27 mouse cellular contexts compared by ENCODE assay signal in the genomic region with DNA sequence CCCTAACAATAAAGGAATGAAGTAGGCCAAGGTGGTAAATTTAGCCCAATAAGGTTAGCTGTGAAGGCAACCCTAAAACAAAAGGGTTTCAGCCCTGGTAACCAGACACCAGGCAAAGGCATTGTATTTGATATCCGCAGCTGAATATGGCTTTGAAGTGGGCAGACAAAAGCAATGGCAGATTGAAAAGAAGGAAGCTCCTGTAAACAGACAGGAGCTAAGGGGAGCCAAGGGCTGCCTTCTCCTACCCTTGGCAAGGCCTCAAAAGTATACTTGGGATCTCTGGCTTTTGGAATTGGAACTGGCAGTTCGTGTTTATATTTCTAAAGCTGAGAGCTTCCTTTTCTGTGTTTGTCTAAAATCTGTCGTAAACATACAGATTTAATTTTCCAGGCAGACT.
"Had no signal": no experiment of that assay in that cellular context is flagged by ENCODE, and none has a peak within 500 bp of the region (broad histone marks: within the 10 kb centered on the region; RNA-seq: fewer than 3 reads in every experiment).

No protein-coding gene starts in this region.

- H3K4me1 ChIP-seq: heart, embryonic 13.5 days; heart, embryonic 15.5 days; hindbrain, embryonic 12.5 days; intestine, embryonic 15.5 days; limb, embryonic 10.5 days; limb, embryonic 12.5 days; liver, embryonic 13.5 days had no signal

- H3K27ac ChIP-seq: heart, adult 2 months; heart, embryonic 13.5 days; heart, embryonic 15.5 days; hindbrain, embryonic 12.5 days; hindbrain, embryonic 14.5 days; intestine, embryonic 15.5 days; layer of hippocampus, adult 2 months; left cerebral cortex, adult 2 months; limb, embryonic 10.5 days; limb, embryonic 12.5 days; liver, embryonic 13.5 days had no signal

- H3K4me2 ChIP-seq: heart, embryonic 11.5 days; heart, embryonic 13.5 days; heart, embryonic 15.5 days; hindbrain, embryonic 12.5 days; hindbrain, embryonic 14.5 days; intestine, embryonic 15.5 days; limb, embryonic 12.5 days; liver, embryonic 11.5 days; liver, embryonic 13.5 days had no signal

- H3K4me3 ChIP-seq: heart, adult 2 months; heart, embryonic 13.5 days; heart, embryonic 15.5 days; hindbrain, embryonic 12.5 days; intestine, embryonic 15.5 days; layer of hippocampus, adult 2 months; left cerebral cortex, adult 2 months; limb, embryonic 10.5 days; limb, embryonic 12.5 days; liver, embryonic 13.5 days had no signal

- H3K9me3 ChIP-seq: heart, embryonic 13.5 days; heart, embryonic 15.5 days; hindbrain, embryonic 12.5 days; intestine, embryonic 15.5 days; limb, embryonic 10.5 days; limb, embryonic 12.5 days; liver, embryonic 13.5 days had no signal

- H3K36me3 ChIP-seq: heart, embryonic 13.5 days; heart, embryonic 15.5 days; hindbrain, embryonic 12.5 days; intestine, embryonic 15.5 days; limb, embryonic 10.5 days; limb, embryonic 12.5 days; liver, embryonic 13.5 days had no signal

- H3K27me3 ChIP-seq: heart, embryonic 13.5 days; heart, embryonic 15.5 days; hindbrain, embryonic 12.5 days; intestine, embryonic 15.5 days; limb, embryonic 12.5 days; liver, embryonic 13.5 days had no signal

- DNase-seq: gastrocnemius, postnatal 14 days; gastrocnemius, postnatal 36 days; heart, adult 11 months; heart, adult 2 months; heart, postnatal 14 days; heart, postnatal 36 days; kidney, adult 18-20 months; kidney, adult 8-10 months; kidney, postnatal 10 days; kidney, postnatal 25 days; kidney, postnatal 4 days; liver; liver, embryonic 13.5 days had no signal

- H3K9ac ChIP-seq: heart, embryonic 13.5 days; heart, embryonic 15.5 days; hindbrain, embryonic 12.5 days; hindbrain, embryonic 14.5 days; intestine, embryonic 15.5 days; limb, embryonic 12.5 days; liver, embryonic 13.5 days had no signal

- ATAC-seq: hindbrain, embryonic 16.5 days; inflammation-experienced regulatory T-cells, adult 6 months; intestine, embryonic 15.5 days; intestine, postnatal 0 days had no signal
